Mouse (Mus musculus) erythroblast, embryonic 14.5 days (primary cell): ENCODE measurements at regions not wholly inside any gene's neighbourhood (a gene's known extent, or its start where the extent isn't known, plus 50 kb on each side); places are given as distances from the start of the nearest gene placed in this dataset.

Experiments
- GATA1 ChIP-seq: IDR thresholded peaks from 2 replicates; pipeline ENCODE4 v1.6.1; 2012; ENCODE audit warnings: low read length, inconsistent platforms, mixed read lengths
- TAL1 ChIP-seq: IDR thresholded peaks from 3 replicates; pipeline ENCODE4 v1.6.1; 2012; ENCODE audit warnings: low read length, inconsistent platforms, mixed read lengths

DNA sequence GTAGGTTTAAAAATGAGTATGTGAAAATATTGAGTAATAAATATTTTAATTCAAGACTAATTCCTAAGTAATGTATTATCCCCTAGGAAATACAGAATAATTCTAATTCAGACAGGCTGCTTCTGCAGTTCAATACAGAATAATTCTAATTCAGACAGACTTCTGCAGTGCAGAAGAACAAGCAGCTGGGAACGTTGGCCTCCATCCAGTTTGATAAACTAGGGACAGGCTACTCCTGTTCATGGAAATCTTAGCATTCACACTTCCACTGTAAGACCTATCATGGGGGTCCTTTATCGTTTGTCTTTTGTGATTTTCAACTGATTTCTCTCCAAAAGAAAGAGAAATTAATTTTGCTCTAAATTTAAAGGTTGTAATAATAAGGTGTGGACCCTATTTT, 319.2 kb downstream of the Kctd12 start:
- TF ChIP-seq GATA1, result no peak
- no peak for TF ChIP-seq TAL1
